Mouse (Mus musculus) urinary bladder, postnatal 0 days (tissue): Measurements from ENCODE around the gene Myh4. TPM values are rescaled to one million over a fixed set of nuclear protein-coding genes. Genes with fewer than 3 reads are reported as not detected.

Experiments used
- polyA plus RNA-seq: library from polyadenylated mRNA; unstranded; fragments of >200 nt; fragmentation: Nextera tagmentation; extraction: Ambion mirVana; gene quantifications from 2 replicates; pipeline ENCODE4 v1.2.1, GENCODE M21; 2015

Gene Myh4
- polyA plus RNA-seq = 0.06 and 0.07 TPM in 2 replicates

GRCm38 (mm10) chr11:67237481-67238079, at the start of gene Myh4:
Myh4 (plus strand) TSS chr11:67238029.

GRCm38 (mm10) chr11:67199752-67200151, 38.1 kb upstream of the Myh4 start, which contains the start of gene Myh1:
Myh1 (plus strand) TSS chr11:67200052.

GRCm38 (mm10) chr11:67276601-67277174, 38.9 kb downstream of the Myh4 start, which contains the start of gene Myh8:
Myh8 (plus strand) TSS chr11:67277124.

Other genes starting within 250 kb of the Myh4 start
- gene Tmem220, start 212.9 kb upstream of the Myh4 start, polyA plus RNA-seq = 3.4 and 3.7 TPM in 2 replicates
- gene Adprm, start 185.4 kb upstream of the Myh4 start, polyA plus RNA-seq = 17.2 and 19.7 TPM in 2 replicates
- 9.3 and 10.8 TPM in 2 replicates for gene Sco1, start 185.4 kb upstream of the Myh4 start, polyA plus RNA-seq
- 0.06 and 0.18 TPM in 2 replicates for gene Myh3, start 159.7 kb upstream of the Myh4 start, polyA plus RNA-seq
- 8.9 and 21.5 TPM in 2 replicates for gene Myh2, start 67.0 kb upstream of the Myh4 start, polyA plus RNA-seq
- gene Myh1, start 38.0 kb upstream of the Myh4 start, polyA plus RNA-seq = 0.89 and 2.2 TPM in 2 replicates
- 18.2 and 30.1 TPM in 2 replicates for gene Myh8, start 39.1 kb downstream of the Myh4 start, polyA plus RNA-seq
- 0.04 and 0.18 TPM in 2 replicates for gene Myh13, start 83.6 kb downstream of the Myh4 start, polyA plus RNA-seq
- 17.4 and 18.2 TPM in 2 replicates for gene Gas7, start 217.4 kb downstream of the Myh4 start, polyA plus RNA-seq